Mouse (Mus musculus): Measurements from ENCODE around the gene 1700022I11Rik.

- TF ChIP-seq GATA1 (IDR thresholded peaks at IDR 0.05; ENCODE audit: borderline replicate concordance, low read length) (no peak), FLI1 (IDR thresholded peaks at IDR 0.05; ENCODE audit: low read length) (no peak)
Observed at GRCm38 (mm10) chr4:42945043-42945442, 24.4 kb upstream of the 1700022I11Rik start.

Data from megakaryocyte, embryonic 14.5 days (primary cell).